Mouse (Mus musculus): ENCODE results near the gene Ckb.

DNA sequence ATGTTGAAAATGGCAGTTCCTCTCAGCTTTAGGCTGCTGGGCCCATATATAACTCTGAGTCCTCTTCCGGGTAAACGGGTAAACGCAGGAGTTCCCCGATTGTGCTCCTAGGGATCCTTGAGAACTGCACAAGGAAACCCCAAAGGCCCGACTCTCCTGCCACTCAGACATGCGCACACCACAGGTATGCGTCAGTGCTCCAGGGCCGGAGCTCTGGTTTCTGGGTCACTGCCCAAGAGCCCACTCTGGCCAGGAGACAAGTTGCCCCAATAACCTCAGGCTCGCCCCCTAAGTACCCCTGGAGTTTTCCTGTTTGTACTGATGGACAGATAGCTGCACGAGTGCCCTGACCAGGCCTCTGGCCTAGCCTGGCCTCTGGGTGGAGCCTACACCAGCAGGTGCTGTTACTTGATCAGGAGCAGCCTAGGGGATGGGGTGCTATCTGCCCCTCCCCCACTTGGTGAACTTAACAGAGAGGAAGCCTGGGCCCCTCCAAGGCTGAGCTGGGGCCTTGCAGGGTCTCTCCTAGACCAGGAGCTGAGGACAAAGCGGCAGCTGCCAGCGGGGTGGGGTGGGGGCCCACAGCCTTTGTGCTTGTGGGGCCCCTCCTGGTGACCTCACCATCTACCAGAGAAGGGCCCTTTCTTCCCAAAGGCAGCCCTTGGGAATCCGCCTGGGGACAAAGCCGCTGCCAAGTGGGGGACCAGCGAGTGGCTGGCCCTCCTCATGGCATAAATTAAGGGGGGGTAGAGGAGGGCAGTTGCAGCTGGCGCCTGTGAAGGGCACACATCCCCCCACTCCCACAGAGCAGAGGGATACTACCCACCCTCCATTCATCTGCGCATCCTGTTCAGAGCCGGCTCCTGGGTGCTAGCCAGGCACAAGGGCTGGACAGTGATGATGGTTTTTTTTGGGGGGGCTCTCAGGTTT lies 21.5 kb upstream of the Ckb start:
- TF ChIP-seq CTCF (conservative IDR thresholded peaks at IDR 0.05 in 1 of 2, IDR thresholded peaks at IDR 0.05 in 1 of 2; ENCODE audit: low read depth in 2 of 2, low read length in 2 of 2) (no peak), EP300 (IDR thresholded peaks at IDR 0.05; ENCODE audit: low read length) (no peak), SIN3A (IDR thresholded peaks at IDR 0.05; ENCODE audit: low read length) (no peak), CHD2 (IDR thresholded peaks at IDR 0.05; ENCODE audit: low read length) (no peak), MAX (IDR thresholded peaks at IDR 0.05; ENCODE audit: low read length) (no peak), HCFC1 (IDR thresholded peaks at IDR 0.05; ENCODE audit: low read depth, low read length) (no peak), JUND (conservative IDR thresholded peaks at IDR 0.05; ENCODE audit: low read depth, low read length) (no peak), TBP (conservative IDR thresholded peaks at IDR 0.05; ENCODE audit: low read depth, low read length) (no peak), POLR2A (IDR thresholded peaks at IDR 0.05; ENCODE audit: low read depth, low read length) (no peak), POLR2AphosphoS2 (IDR thresholded peaks at IDR 0.05; ENCODE audit: low read depth, low read length) (no peak), NRF1 (IDR thresholded peaks at IDR 0.05; ENCODE audit: low read depth, low read length) (no peak), TCF12 (IDR thresholded peaks at IDR 0.05; ENCODE audit: low read depth, low read length) (no peak), ETS1 (conservative IDR thresholded peaks at IDR 0.05; ENCODE audit: low read depth, low read length) (no peak)

All from CH12.LX (cell line).